Comparison of ENCODE assay signal across 14 mouse cellular contexts in genomic region chr17:31260430-31260829, GRCm38 (mm10). TPM values are rescaled to one million over a fixed set of nuclear protein-coding genes. Genes with fewer than 3 reads are reported as not detected.
DNase-seq lines count a peak whose midpoint lies in the region; ATAC-seq lines count a peak whose summit lies in the region.
"Had no signal": no experiment of that assay in that cellular context is flagged by ENCODE, and none has a peak within 500 bp of the region (broad histone marks: within the 10 kb centered on the region; RNA-seq: fewer than 3 reads in every experiment).

No protein-coding gene starts in this region.

- intact Hi-C loops in gastrocnemius, postnatal 36 days (cut with DNase I), result no loop called here
- intact Hi-C loops in left cerebral cortex, postnatal 14 days (cut with DNase I), result loop anchor here (10.0 kb wide), 1 partner anchor 234 kb away; no protein-coding TSS in a partner anchor

- H3K9ac ChIP-seq in kidney, embryonic 15.5 days, result no peak overlapping the region
- H3K9ac ChIP-seq: heart, embryonic 13.5 days; stomach, embryonic 15.5 days had no signal

- no peak for ATAC-seq in kidney, embryonic 15.5 days (replicated peaks; ENCODE audit: low FRiP score)
- ATAC-seq: CD4-positive, CD25-positive, alpha-beta regulatory T cell, adult 4 months; intestine, postnatal 0 days had no signal

- H3K4me3 ChIP-seq in kidney, embryonic 15.5 days (replicated peaks), result no peak overlapping the region
- H3K4me3 ChIP-seq: heart, embryonic 13.5 days; stomach, embryonic 15.5 days had no signal

- H3K36me3 ChIP-seq in kidney, embryonic 15.5 days, result no peaks in the 10 kb centered on the region
- H3K36me3 ChIP-seq: heart, embryonic 13.5 days; stomach, embryonic 15.5 days had no signal

- peaks cover 15% of the 10 kb centered on the region for H3K4me1 ChIP-seq in kidney, embryonic 15.5 days
- H3K4me1 ChIP-seq: stomach, embryonic 15.5 days had no signal

- DNase-seq in kidney, adult 18-20 months, result peak; percentile 91
- DNase-seq in adrenal gland, adult 8-10 months, result peak; percentile 91
- DNase-seq in gastrocnemius, postnatal 36 days, result peak; percentile 86 to 87
- peak; percentile 46 for DNase-seq in large intestine, adult 2 months (ENCODE audit: low read depth, low spot score)
- DNase-seq in left cerebral cortex, postnatal 14 days (ENCODE audit: low spot score in 2 of 2), result no peak
- DNase-seq in spleen, postnatal 36 days (ENCODE audit: low spot score in 2 of 2), result no peak
- DNase-seq in MN1 (ENCODE audit: low spot score), result no peak
- DNase-seq: cerebellum, adult 18-20 months had no signal

- 59% methylated on average over 7 of the region's 7 CpGs for WGBS in kidney, embryonic 15.5 days
- 45% methylated on average over 7 of the region's 7 CpGs for WGBS in large intestine, adult 2 months

- no peaks in the 10 kb centered on the region for H3K27me3 ChIP-seq in kidney, embryonic 15.5 days
- H3K27me3 ChIP-seq: heart, embryonic 13.5 days; stomach, embryonic 15.5 days had no signal

- no peaks in the 10 kb centered on the region for H3K9me3 ChIP-seq in kidney, embryonic 15.5 days (replicated peaks)
- H3K9me3 ChIP-seq: heart, embryonic 13.5 days; stomach, embryonic 15.5 days had no signal

- H3K27ac ChIP-seq in kidney, embryonic 15.5 days, result no peak overlapping the region
- H3K27ac ChIP-seq: heart, embryonic 13.5 days; stomach, embryonic 15.5 days had no signal

- no peak overlapping the region for H3K4me2 ChIP-seq in kidney, embryonic 15.5 days
- H3K4me2 ChIP-seq: heart, embryonic 13.5 days; stomach, embryonic 15.5 days had no signal

RNA-seq across cellular contexts. Expression of gene Rsph1, which starts 16.8 kb away (rescaled TPM):
- polyA plus RNA-seq in kidney, embryonic 15.5 days (2015; fragmentation: Nextera tagmentation; extraction: Ambion mirVana), result 2.0 and 2.4 TPM in 2 replicates
- 10 to 100 TPM in 2 of 4 experiments, 1 to 10 TPM in 2; 3.9 to 14.9 (median 9.1) TPM for total RNA-seq in adrenal gland, adult 8-10 months (2022)
- 1 to 10 TPM; 7.7 to 8.6 TPM for total RNA-seq in gastrocnemius, postnatal 36 days (2021)
- polyA plus RNA-seq in large intestine, adult 2 months (2012; rRNA removed), result 0.40 and 0.52 TPM in 2 replicates
- 10 to 100 TPM; 13.6 to 17.6 TPM for total RNA-seq in left cerebral cortex, postnatal 14 days (2021)

RNA-seq across cellular contexts. Expression of gene Slc37a1, which starts 26.2 kb away (rescaled TPM):
- 3.0 and 3.9 TPM in 2 replicates for polyA plus RNA-seq in kidney, embryonic 15.5 days (2015; fragmentation: Nextera tagmentation; extraction: Ambion mirVana)
- 10 to 100 TPM; 13.1 to 26.4 (median 22.5) TPM for total RNA-seq in adrenal gland, adult 8-10 months (2022)
- total RNA-seq in gastrocnemius, postnatal 36 days (2021), result 1 to 10 TPM; 3.3 to 3.6 TPM
- polyA plus RNA-seq in large intestine, adult 2 months (2012; rRNA removed), result 150 and 158 TPM in 2 replicates
- 1 to 10 TPM; 4.7 to 6.6 TPM for total RNA-seq in left cerebral cortex, postnatal 14 days (2021)

RNA-seq across cellular contexts. Expression of gene Ubash3a, which starts 52.8 kb away (rescaled TPM):
- polyA plus RNA-seq in kidney, embryonic 15.5 days (2015; fragmentation: Nextera tagmentation; extraction: Ambion mirVana), result 0.18 and 0.23 TPM in 2 replicates
- under 1 TPM; 0.12 to 0.51 (median 0.31) TPM for total RNA-seq in adrenal gland, adult 8-10 months (2022)
- total RNA-seq in gastrocnemius, postnatal 36 days (2021), result under 1 TPM in 1 of 2 experiments, not detected in 1; 0.41 TPM
- 0.57 and 1.7 TPM in 2 replicates for polyA plus RNA-seq in large intestine, adult 2 months (2012; rRNA removed)
- not detected for total RNA-seq in left cerebral cortex, postnatal 14 days (2021)
- total RNA-seq: left cerebral cortex, postnatal 25 days had no signal
- polyA plus RNA-seq: intestine, postnatal 0 days had no signal

Comparison
In these comparisons a context has a peak if more than half of its experiments do, and no peak if none do; other contexts are left out.
1. DNase-seq: peak in kidney, adult 18-20 months (single experiment), adrenal gland, adult 8-10 months (single experiment), gastrocnemius, postnatal 36 days (2 of 2) and large intestine, adult 2 months (single experiment); none in left cerebral cortex, postnatal 14 days (0 of 2), spleen, postnatal 36 days (0 of 2) and MN1 (single experiment).